Mouse (Mus musculus): Measurements from ENCODE around the gene Chat. TPM values are rescaled to one million over a fixed set of nuclear protein-coding genes. Genes with fewer than 3 reads are reported as not detected.
"Not testable (repeated sequence)": the region's sequence is repeated elsewhere in the genome, so short reads cannot be mapped to it uniquely, and the experiment has no call there.

The Chat gene
- polyA plus RNA-seq, 1 experiment from 2014 or later = 1.1 TPM

DNA sequence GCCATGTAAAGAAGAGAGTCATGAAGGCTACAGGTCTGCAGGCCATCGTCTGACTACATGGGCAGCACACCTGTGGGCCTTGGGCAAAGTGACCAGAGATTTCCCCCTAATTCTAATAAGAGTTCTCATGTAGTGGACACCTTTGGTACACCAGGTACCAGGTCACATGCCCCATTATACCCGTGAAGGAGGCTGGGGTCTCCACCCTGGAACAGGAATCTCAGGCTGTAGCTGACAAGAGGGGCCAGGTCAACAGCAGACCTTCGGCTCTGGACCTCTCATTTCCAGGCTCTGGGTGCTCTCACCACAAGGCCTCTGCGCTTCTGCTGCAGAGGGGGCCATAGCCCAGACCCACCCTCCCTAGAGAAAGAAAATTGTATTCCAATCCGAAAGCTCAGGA is 26.5 kb downstream of the Chat start:
- H3K9ac ChIP-seq (ENCODE audit: low read depth, low read length) = no peak overlapping the region
- ATAC-seq (ENCODE audit: low FRiP score) (no peak), DNase-seq (ENCODE audit: low spot score) (no peak)
- 74% methylated on average over 5 of the region's 5 CpGs for WGBS
- 0 out of 2 replicates have a peak overlapping the region, but pooled peaks have one; percentile 32 for H3K27ac ChIP-seq (ENCODE audit: low read depth, low read length)
- peaks cover 2% of the 10 kb centered on the region; the same call in 1 of the 2 replicates for H3K4me1 ChIP-seq (replicated peaks; ENCODE audit: control insufficient read depth, insufficient read depth, low read length)
- no peaks in the 10 kb centered on the region for H3K27me3 ChIP-seq (ENCODE audit: control insufficient read depth, insufficient read depth, low read length)
- no peak overlapping the region for H3K4me3 ChIP-seq (ENCODE audit: low read depth, low read length)
- H3K4me2 ChIP-seq (replicated peaks; ENCODE audit: low read depth, low read length) = no peak overlapping the region
- no peaks in the 10 kb centered on the region for H3K9me3 ChIP-seq (ENCODE audit: control insufficient read depth, low read length)
- H3K36me3 ChIP-seq (ENCODE audit: control insufficient read depth, insufficient read depth, low read length) = no peaks in the 10 kb centered on the region

DNA sequence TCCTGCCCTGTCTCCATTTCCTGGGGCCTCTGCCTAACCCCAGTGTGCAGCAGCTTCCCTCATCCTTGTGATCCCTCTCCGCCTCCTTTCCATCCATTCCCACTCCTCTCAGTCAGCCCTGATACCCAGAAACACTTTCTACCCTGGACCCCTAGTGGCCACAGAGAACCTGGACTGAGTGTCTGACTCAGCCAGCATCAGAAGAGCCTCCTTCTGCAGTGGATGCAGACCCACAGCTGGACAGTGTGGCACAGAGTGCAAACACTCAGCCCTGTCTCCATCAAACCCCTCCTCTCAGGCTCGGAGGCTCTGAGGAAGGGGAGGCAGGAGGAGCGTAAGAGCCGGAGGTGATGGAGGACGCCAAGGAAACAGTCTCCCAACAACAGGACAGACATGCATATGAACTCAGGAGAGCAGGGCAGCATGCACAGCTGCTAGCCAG is 28.4 kb downstream of the Chat start:
- H3K36me3 ChIP-seq (ENCODE audit: control insufficient read depth, insufficient read depth, low read length) = no peaks in the 10 kb centered on the region
- peak; percentile 63 for DNase-seq (ENCODE audit: low spot score)
- H3K27ac ChIP-seq (ENCODE audit: low read depth, low read length) = peak overlapping the region; percentile 2; the same call in 1 of the 2 replicates
- ATAC-seq (ENCODE audit: low FRiP score) = peak; percentile 76
- WGBS = 29% methylated on average over 5 of the region's 5 CpGs
- H3K4me1 ChIP-seq (replicated peaks; ENCODE audit: control insufficient read depth, insufficient read depth, low read length) = peaks cover 2% of the 10 kb centered on the region; the same call in 1 of the 2 replicates
- H3K4me2 ChIP-seq (replicated peaks; ENCODE audit: low read depth, low read length) = no peak overlapping the region
- no peaks in the 10 kb centered on the region for H3K27me3 ChIP-seq (ENCODE audit: control insufficient read depth, insufficient read depth, low read length)
- H3K9me3 ChIP-seq (ENCODE audit: control insufficient read depth, low read length) = no peaks in the 10 kb centered on the region
- H3K4me3 ChIP-seq (ENCODE audit: low read depth, low read length) = no peak overlapping the region
- no peak overlapping the region for H3K9ac ChIP-seq (ENCODE audit: low read depth, low read length)

DNA sequence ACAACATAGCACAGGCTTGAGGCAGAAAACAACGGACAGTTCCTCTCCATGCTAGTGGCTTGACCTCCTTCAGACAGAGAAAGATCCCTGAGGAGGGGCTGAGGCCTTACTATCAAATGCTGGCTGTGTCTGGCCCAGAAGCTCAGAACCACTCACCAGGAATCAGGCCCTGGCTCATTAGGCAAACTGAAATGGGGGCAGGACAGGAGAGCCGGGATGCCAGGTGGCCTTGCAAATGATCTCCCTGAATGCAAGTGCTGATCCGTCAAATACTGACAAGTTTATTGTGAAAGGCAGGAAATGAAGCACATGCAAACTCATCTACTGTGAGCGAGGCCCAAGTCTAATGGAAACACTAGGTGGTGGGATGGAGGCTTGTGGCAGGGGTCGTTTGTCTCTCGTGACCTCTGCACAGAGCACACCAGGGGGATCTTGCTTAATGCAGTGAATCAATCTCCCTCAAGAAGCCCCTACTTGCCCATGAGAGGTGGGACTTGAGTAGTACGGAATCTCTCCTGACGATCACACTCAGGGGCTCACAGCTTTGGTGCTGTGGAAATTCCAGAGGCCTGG is 36.7 kb downstream of the Chat start:
- Histone ChIP-seq H3K9me3 (ENCODE audit: control insufficient read depth, low read length) (no peaks in the 10 kb centered on the region), H3K36me3 (ENCODE audit: control insufficient read depth, insufficient read depth, low read length) (no peaks in the 10 kb centered on the region), H3K4me1 (replicated peaks; ENCODE audit: control insufficient read depth, insufficient read depth, low read length) (no peaks in the 10 kb centered on the region; the same call in 1 of the 2 replicates), H3K9ac (ENCODE audit: low read depth, low read length) (no peak overlapping the region), H3K27me3 (ENCODE audit: control insufficient read depth, insufficient read depth, low read length) (no peaks in the 10 kb centered on the region), H3K4me2 (replicated peaks; ENCODE audit: low read depth, low read length) (no peak overlapping the region), H3K27ac (ENCODE audit: low read depth, low read length) (0 out of 2 replicates have a peak overlapping the region, but pooled peaks have one; percentile 42), H3K4me3 (ENCODE audit: low read depth, low read length) (no peak overlapping the region)
- 27% methylated on average over 8 of the region's 8 CpGs for WGBS
- DNase-seq (ENCODE audit: low spot score) (peak; percentile 43), ATAC-seq (ENCODE audit: low FRiP score) (peak; percentile 43; the same call in 1 of the 2 replicates)

DNA sequence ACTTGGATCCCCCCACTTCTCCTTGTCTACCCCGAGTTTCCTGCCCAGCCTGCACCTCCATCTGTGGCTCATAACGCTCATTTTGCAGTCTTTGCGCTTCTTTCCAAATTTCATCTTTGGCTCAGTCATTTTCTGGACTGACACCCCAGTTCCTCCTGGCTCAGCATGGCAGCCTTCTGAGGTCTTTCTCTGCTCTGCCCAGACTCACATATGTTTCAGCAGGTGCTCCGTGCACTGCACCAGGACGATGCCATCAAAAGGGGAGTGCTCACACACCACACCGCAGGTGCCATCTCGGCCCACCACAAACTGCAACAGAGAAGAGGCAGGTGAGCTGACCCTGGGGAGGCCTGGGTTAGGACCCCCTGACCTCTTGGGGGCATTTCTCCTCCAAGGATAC is 41.8 kb downstream of the Chat start:
- Histone ChIP-seq H3K27ac (ENCODE audit: low read depth, low read length) (no peak overlapping the region), H3K4me3 (ENCODE audit: low read depth, low read length) (no peak overlapping the region), H3K9me3 (ENCODE audit: control insufficient read depth, low read length) (no peaks in the 10 kb centered on the region), H3K4me1 (replicated peaks; ENCODE audit: control insufficient read depth, insufficient read depth, low read length) (no peaks in the 10 kb centered on the region; the same call in 1 of the 2 replicates), H3K4me2 (replicated peaks; ENCODE audit: low read depth, low read length) (no peak overlapping the region), H3K36me3 (ENCODE audit: control insufficient read depth, insufficient read depth, low read length) (no peaks in the 10 kb centered on the region), H3K9ac (ENCODE audit: low read depth, low read length) (no peak overlapping the region), H3K27me3 (ENCODE audit: control insufficient read depth, insufficient read depth, low read length) (0 out of 2 replicates have a peak, but pooled peaks cover 2% of the 10 kb centered on the region)
- WGBS = 92% methylated on average over 7 of the region's 7 CpGs
- ATAC-seq (ENCODE audit: low FRiP score) (no peak), DNase-seq (ENCODE audit: low spot score) (no peak)

DNA sequence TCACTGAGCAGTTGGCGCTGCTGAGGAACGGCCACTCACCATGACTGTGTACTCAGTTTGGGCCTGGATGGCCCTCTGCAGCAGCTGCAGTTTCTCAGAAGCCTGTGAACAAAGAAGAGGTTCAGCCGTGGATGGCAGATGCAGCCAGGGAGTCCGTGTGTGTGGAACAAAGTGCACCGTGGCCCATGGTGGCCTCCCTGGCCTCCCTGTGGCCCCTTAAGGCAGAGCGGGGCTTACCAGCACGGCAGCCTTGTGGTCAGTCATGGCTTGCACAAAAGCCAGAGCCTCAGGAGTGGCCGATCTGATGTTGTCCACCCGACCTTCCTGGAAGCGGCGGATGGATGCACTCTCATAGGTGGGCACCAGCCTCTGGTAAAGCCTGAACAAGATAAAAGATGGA is 47.0 kb downstream of the Chat start:
- DNase-seq (ENCODE audit: low spot score) = no peak
- WGBS = 84% methylated on average over 11 of the region's 11 CpGs

DNA sequence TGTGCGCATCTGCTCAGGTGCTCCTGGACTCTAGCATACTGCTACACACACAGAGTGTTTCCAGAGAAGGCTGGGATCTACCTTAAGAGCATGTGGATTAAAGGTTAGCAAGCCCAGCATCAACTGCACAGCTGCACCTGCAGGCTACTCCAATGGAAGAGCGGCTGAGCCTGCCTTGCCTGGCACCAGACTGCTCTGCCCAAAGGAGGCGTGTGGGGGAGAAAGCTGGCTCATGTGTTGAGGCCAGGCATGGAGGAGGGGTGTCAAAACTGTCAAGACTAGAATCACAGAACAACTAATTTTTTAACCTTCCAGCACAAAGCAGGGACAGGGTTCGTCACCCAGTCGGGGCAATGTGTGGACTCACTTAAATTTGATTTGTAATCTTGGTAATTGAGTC is 53.7 kb downstream of the Chat start:
- no peak for ATAC-seq (ENCODE audit: low FRiP score)
- no peaks in the 10 kb centered on the region for H3K9me3 ChIP-seq (ENCODE audit: control insufficient read depth, low read length)
- H3K4me1 ChIP-seq (replicated peaks; ENCODE audit: control insufficient read depth, insufficient read depth, low read length) = no peaks in the 10 kb centered on the region
- H3K4me3 ChIP-seq (ENCODE audit: low read depth, low read length) = no peak overlapping the region
- 82% methylated on average over 5 of the region's 5 CpGs for WGBS
- H3K9ac ChIP-seq (ENCODE audit: low read depth, low read length) = no peak overlapping the region
- H3K27ac ChIP-seq (ENCODE audit: low read depth, low read length) = no peak overlapping the region
- no peak overlapping the region for H3K4me2 ChIP-seq (replicated peaks; ENCODE audit: low read depth, low read length)
- H3K36me3 ChIP-seq (ENCODE audit: control insufficient read depth, insufficient read depth, low read length) = no peaks in the 10 kb centered on the region
- DNase-seq (ENCODE audit: low spot score) = no peak
- no peaks in the 10 kb centered on the region for H3K27me3 ChIP-seq (ENCODE audit: control insufficient read depth, insufficient read depth, low read length)

More for the DNA sequence above, 47.0 kb downstream of the Chat start:
- Histone ChIP-seq H3K4me2 (replicated peaks; ENCODE audit: low read depth, low read length) (no peak overlapping the region), H3K27me3 (ENCODE audit: control insufficient read depth, insufficient read depth, low read length) (0 out of 2 replicates have a peak, but pooled peaks cover 2% of the 10 kb centered on the region), H3K27ac (ENCODE audit: low read depth, low read length) (no peak overlapping the region), H3K36me3 (ENCODE audit: control insufficient read depth, insufficient read depth, low read length) (no peaks in the 10 kb centered on the region), H3K4me3 (ENCODE audit: low read depth, low read length) (no peak overlapping the region), H3K9ac (ENCODE audit: low read depth, low read length) (no peak overlapping the region), H3K9me3 (ENCODE audit: control insufficient read depth, low read length) (no peaks in the 10 kb centered on the region), H3K4me1 (replicated peaks; ENCODE audit: control insufficient read depth, insufficient read depth, low read length) (no peaks in the 10 kb centered on the region)
- ATAC-seq (ENCODE audit: low FRiP score) = no peak

DNA sequence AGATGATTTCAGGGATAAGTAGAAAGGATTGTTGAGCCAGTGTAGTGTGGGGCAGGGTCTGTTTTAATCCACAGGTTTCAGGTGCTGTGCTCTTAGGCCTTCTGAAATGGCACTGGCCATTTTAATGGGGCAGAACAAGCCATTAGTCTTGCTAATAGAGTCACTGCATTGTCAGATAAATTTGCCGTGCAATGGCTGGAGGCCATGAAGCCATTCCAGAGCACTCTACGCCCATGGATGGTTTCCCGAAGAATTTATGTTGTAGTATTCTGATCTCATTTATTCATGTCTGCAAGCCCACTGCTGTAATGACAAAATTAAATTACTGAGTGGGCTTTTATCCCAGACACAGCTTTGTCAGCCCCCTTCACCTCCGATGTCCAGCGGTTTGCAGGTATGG is 55.7 kb downstream of the Chat start:
- DNase-seq (ENCODE audit: low spot score) (no peak), ATAC-seq (ENCODE audit: low FRiP score) (no peak)
- Histone ChIP-seq H3K36me3 (ENCODE audit: control insufficient read depth, insufficient read depth, low read length) (no peaks in the 10 kb centered on the region), H3K27ac (ENCODE audit: low read depth, low read length) (no peak overlapping the region), H3K9me3 (ENCODE audit: control insufficient read depth, low read length) (no peaks in the 10 kb centered on the region), H3K9ac (ENCODE audit: low read depth, low read length) (no peak overlapping the region), H3K4me1 (replicated peaks; ENCODE audit: control insufficient read depth, insufficient read depth, low read length) (no peaks in the 10 kb centered on the region), H3K27me3 (ENCODE audit: control insufficient read depth, insufficient read depth, low read length) (no peaks in the 10 kb centered on the region), H3K4me3 (ENCODE audit: low read depth, low read length) (no peak overlapping the region), H3K4me2 (replicated peaks; ENCODE audit: low read depth, low read length) (no peak overlapping the region)
- WGBS = 75% methylated on average over 5 of the region's 5 CpGs

DNA sequence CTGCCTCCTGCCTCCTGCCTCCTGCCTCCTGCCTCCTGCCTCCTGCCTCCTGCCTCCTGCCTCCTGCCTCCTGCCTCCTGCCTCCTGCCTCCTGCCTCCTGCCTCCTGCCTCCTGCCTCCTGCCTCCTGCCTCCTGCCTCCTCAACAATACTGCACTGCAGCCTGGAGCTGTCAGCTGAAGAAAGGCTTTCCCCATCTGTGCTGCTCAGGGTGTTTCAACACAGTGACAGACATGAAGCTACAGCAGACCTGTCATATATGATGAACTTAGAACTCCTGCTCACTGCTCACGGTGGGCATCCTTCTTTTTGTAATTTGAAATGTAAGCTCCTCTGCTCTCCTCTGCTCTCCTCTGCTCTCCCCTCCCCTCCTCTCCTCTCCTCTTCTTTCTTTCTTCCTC is 60.4 kb downstream of the Chat start:
- ATAC-seq (ENCODE audit: low FRiP score); H3K36me3 ChIP-seq (ENCODE audit: control insufficient read depth, insufficient read depth, low read length); DNase-seq (ENCODE audit: low spot score); H3K4me1 ChIP-seq (replicated peaks; ENCODE audit: control insufficient read depth, insufficient read depth, low read length); H3K4me3 ChIP-seq (ENCODE audit: low read depth, low read length); H3K4me2 ChIP-seq (replicated peaks; ENCODE audit: low read depth, low read length); H3K9me3 ChIP-seq (ENCODE audit: control insufficient read depth, low read length); H3K9ac ChIP-seq (ENCODE audit: low read depth, low read length); H3K27me3 ChIP-seq (ENCODE audit: control insufficient read depth, insufficient read depth, low read length); H3K27ac ChIP-seq (ENCODE audit: low read depth, low read length): not testable (repeated sequence)
- WGBS = 78% methylated on average over 1 of the region's 1 CpGs

DNA sequence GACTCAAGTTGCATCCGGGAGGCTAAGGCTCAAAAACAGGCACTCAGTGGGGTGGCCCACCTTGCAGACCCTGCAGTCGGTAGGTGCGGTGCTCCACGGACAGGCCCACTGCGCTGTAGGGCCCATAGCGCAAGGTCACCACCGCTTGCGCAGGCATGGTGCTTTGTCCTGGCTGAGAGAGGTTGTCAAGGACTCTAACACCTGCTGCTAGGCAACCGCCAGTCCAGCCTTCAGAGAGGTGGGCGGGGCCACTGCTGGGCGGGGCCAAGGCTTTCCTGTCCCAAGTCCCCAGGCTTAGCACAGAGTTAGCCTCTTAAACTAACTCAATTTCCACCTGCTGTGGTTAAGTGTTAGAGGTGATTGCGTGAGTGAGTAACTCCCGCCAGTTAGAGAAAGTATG is 77.6 kb downstream of the Chat start, which contains the start of gene 1700024G13Rik:
Gene 1700024G13Rik (minus strand): TSS at position 196 of the 400 bp plus-strand sequence.
- Histone ChIP-seq H3K9ac (ENCODE audit: low read depth, low read length) (no peak within 1 kb of the TSS), H3K4me2 (replicated peaks; ENCODE audit: low read depth, low read length) (peak within 1 kb of the TSS; percentile 19; the same call in 1 of the 2 replicates), H3K36me3 (ENCODE audit: control insufficient read depth, insufficient read depth, low read length) (no peaks in the 10 kb centered on the region), H3K27me3 (ENCODE audit: control insufficient read depth, insufficient read depth, low read length) (no peaks in the 10 kb centered on the region), H3K9me3 (ENCODE audit: control insufficient read depth, low read length) (no peaks in the 10 kb centered on the region), H3K27ac (ENCODE audit: low read depth, low read length) (no peak within 1 kb of the TSS), H3K4me1 (replicated peaks; ENCODE audit: control insufficient read depth, insufficient read depth, low read length) (peaks cover 3% of the 10 kb centered on the region; the same call in 1 of the 2 replicates), H3K4me3 (ENCODE audit: low read depth, low read length) (no peak within 1 kb of the TSS)
- peak; percentile 86 for DNase-seq (ENCODE audit: low spot score)
- 3% methylated on average over 13 of the region's 13 CpGs for WGBS
- ATAC-seq (ENCODE audit: low FRiP score) = peak; percentile 88
